Mouse (Mus musculus): ENCODE data around the gene Tpsg1.
A peak's percentile ranks its signal among the peaks of the same experiment; 100 is the strongest.

The Tpsg1 gene

GRCm38 (mm10) chr17:25368973-25369372, at the start of gene Tpsg1:
TSS of gene Tpsg1 (plus strand) at chr17:25369273.
- no peak for DNase-seq (ENCODE audit: low read depth, low spot score)

- DNase-seq (ENCODE audit: low read depth, low spot score) = no peak
These were observed 48.3 kb upstream of the Tpsg1 start for GRCm38 (mm10) chr17:25320819-25321218.

- DNase-seq (ENCODE audit: low read depth, low spot score) = no peak
These were observed 46.1 kb upstream of the Tpsg1 start for GRCm38 (mm10) chr17:25322930-25323329.

GRCm38 (mm10) chr17:25332321-25332720, 36.8 kb upstream of the Tpsg1 start:
- no peak for DNase-seq (ENCODE audit: low read depth, low spot score)

GRCm38 (mm10) chr17:25333943-25334342, 35.1 kb upstream of the Tpsg1 start:
- peak; percentile 85 for DNase-seq (ENCODE audit: low read depth, low spot score)

GRCm38 (mm10) chr17:25338218-25338617, 30.9 kb upstream of the Tpsg1 start:
- DNase-seq (ENCODE audit: low read depth, low spot score) = no peak

GRCm38 (mm10) chr17:25340003-25340402, 29.1 kb upstream of the Tpsg1 start:
- DNase-seq (ENCODE audit: low read depth, low spot score) = no peak

GRCm38 (mm10) chr17:25341490-25341889, 27.6 kb upstream of the Tpsg1 start:
- DNase-seq (ENCODE audit: low read depth, low spot score) = no peak

GRCm38 (mm10) chr17:25345462-25345861, 23.6 kb upstream of the Tpsg1 start, which contains the start of gene Tpsab1:
TSS of gene Tpsab1 (minus strand) at chr17:25345562.
- DNase-seq (ENCODE audit: low read depth, low spot score) = no peak

GRCm38 (mm10) chr17:25361291-25361690, 7.8 kb upstream of the Tpsg1 start:
- DNase-seq (ENCODE audit: low read depth, low spot score) = no peak

GRCm38 (mm10) chr17:25363726-25364125, 5.3 kb upstream of the Tpsg1 start:
- DNase-seq (ENCODE audit: low read depth, low spot score) = peak; percentile 28

GRCm38 (mm10) chr17:25366005-25366404, 3.1 kb upstream of the Tpsg1 start, which contains the start of gene Tpsb2:
TSS of gene Tpsb2 (plus strand) at chr17:25366305.
- DNase-seq (ENCODE audit: low read depth, low spot score) = no peak

GRCm38 (mm10) chr17:25372491-25372890, 3.4 kb downstream of the Tpsg1 start:
- no peak for DNase-seq (ENCODE audit: low read depth, low spot score)

GRCm38 (mm10) chr17:25374011-25374410, 4.9 kb downstream of the Tpsg1 start:
- DNase-seq (ENCODE audit: low read depth, low spot score) = peak; percentile 32

- no peak for DNase-seq (ENCODE audit: low read depth, low spot score)
These were observed 25.5 kb downstream of the Tpsg1 start for GRCm38 (mm10) chr17:25394526-25394925.

- DNase-seq (ENCODE audit: low read depth, low spot score) = peak; percentile 88
These were observed 28.9 kb downstream of the Tpsg1 start for GRCm38 (mm10) chr17:25397804-25398519.

- DNase-seq (ENCODE audit: low read depth, low spot score) = no peak
These were observed 29.4 kb downstream of the Tpsg1 start for GRCm38 (mm10) chr17:25398520-25398838.

- peak; percentile 69 for DNase-seq (ENCODE audit: low read depth, low spot score)
These were observed 31.4 kb downstream of the Tpsg1 start for GRCm38 (mm10) chr17:25400443-25400842.

GRCm38 (mm10) chr17:25401491-25401890, 32.4 kb downstream of the Tpsg1 start:
- no peak for DNase-seq (ENCODE audit: low read depth, low spot score)

- DNase-seq (ENCODE audit: low read depth, low spot score) = no peak
These were observed 33.2 kb downstream of the Tpsg1 start for GRCm38 (mm10) chr17:25402224-25402623.

GRCm38 (mm10) chr17:25404190-25404589, 35.1 kb downstream of the Tpsg1 start:
- no peak for DNase-seq (ENCODE audit: low read depth, low spot score)

GRCm38 (mm10) chr17:25405224-25405895, 36.3 kb downstream of the Tpsg1 start:
- DNase-seq (ENCODE audit: low read depth, low spot score) = no peak

GRCm38 (mm10) chr17:25406011-25406441, 37.0 kb downstream of the Tpsg1 start:
- DNase-seq (ENCODE audit: low read depth, low spot score) = no peak

Data from mesoderm, embryonic 11.5 days (tissue).